Mouse (Mus musculus) intestine, postnatal 0 days (tissue): ENCODE data around the gene Anapc11. TPM values are rescaled to one million over a fixed set of nuclear protein-coding genes. Genes with fewer than 3 reads are reported as not detected.

Experiments
- ATAC-seq: fragments of 200-750 bp; cut with Nextera tagmentation; 2 replicates; pipeline ENCODE4 v1.8.0; 2017; ENCODE audit warnings: mild to moderate bottlenecking, moderate TSS enrichment, moderate library complexity
- H3K27ac ChIP-seq: fragments of 300-500 bp; sonication (generic); 2 replicates; pipeline ENCODE4 v1.5.1; 2014; ENCODE audit warnings: mild to moderate bottlenecking, low read depth, low read length, moderate library complexity
- H3K27me3 ChIP-seq: fragments of 300-500 bp; sonication (generic); replicated peaks from 2 replicates; pipeline ENCODE4 v1.6.1; 2014; ENCODE audit warnings: low read length, mixed read lengths; ENCODE audit not compliant: control insufficient read depth, insufficient read depth
- H3K36me3 ChIP-seq: fragments of 300-500 bp; sonication (generic); 2 replicates; pipeline ENCODE4 v1.6.1; 2014; ENCODE audit warnings: mild to moderate bottlenecking, moderate library complexity; ENCODE audit not compliant: control insufficient read depth, insufficient read depth
- H3K4me1 ChIP-seq: fragments of 300-500 bp; sonication (generic); replicated peaks from 2 replicates; pipeline ENCODE4 v1.6.1; 2014; ENCODE audit warnings: antibody characterized with exemption, low read length, mixed read lengths; ENCODE audit not compliant: control insufficient read depth, insufficient read depth
- H3K4me2 ChIP-seq: fragments of 300-500 bp; sonication (generic); replicated peaks from 2 replicates; pipeline ENCODE4 v1.6.1; 2014; ENCODE audit warnings: low read depth, mild to moderate bottlenecking, moderate library complexity
- H3K4me3 ChIP-seq: fragments of 300-500 bp; sonication (generic); 2 replicates; pipeline ENCODE4 v1.5.1; 2014; ENCODE audit warnings: low read depth, low read length
- H3K9ac ChIP-seq: fragments of 300-500 bp; sonication (generic); 2 replicates; pipeline ENCODE4 v1.6.1; 2014; ENCODE audit warnings: mild to moderate bottlenecking, low read depth, low read length
- H3K9me3 ChIP-seq: fragments of 300-500 bp; sonication (generic); 2 replicates; pipeline ENCODE4 v1.6.1; 2016; ENCODE audit warnings: mixed run types; ENCODE audit not compliant: control insufficient read depth
- CTCF ChIP-seq: sonication (generic); IDR thresholded peaks from 2 replicates; pipeline ENCODE4 v1.5.1; 2016; ENCODE audit warnings: low read depth, mild to moderate bottlenecking, control low read depth, antibody characterized with exemption, moderate library complexity
- WGBS: fragments of 180-500 bp; shearing (Covaris S2); extraction: QIAGEN DNeasy Blood & Tissue Kit; methylation state at CpG from one replicate; pipeline ENCODE4 v1.1.7; 2014; 5-methylcytosine and 5-hydroxymethylcytosine counted together
- polyA plus RNA-seq: library from polyadenylated mRNA; unstranded; fragments of >200 nt; fragmentation: Nextera tagmentation; extraction: Ambion mirVana; gene quantifications from 2 replicates; pipeline ENCODE4 v1.2.1, GENCODE M21; 2015

Gene Anapc11
- polyA plus RNA-seq, 1 experiment from 2014 or later, result 108 TPM

GRCm38 (mm10) chr11:120615167-120615566, 16.9 kb downstream of the Anapc11 start:
- Histone ChIP-seq H3K9ac (peak overlapping the region; percentile 45; the same call in 1 of the 2 replicates), H3K4me3 (no peak overlapping the region), H3K4me2 (peak overlapping the region; percentile 84; the same call in 1 of the 2 replicates), H3K36me3 (peaks cover 67% of the 10 kb centered on the region), H3K27ac (peak overlapping the region; percentile 98), H3K9me3 (no peaks in the 10 kb centered on the region), H3K4me1 (peaks cover 6% of the 10 kb centered on the region; the same call in 1 of the 2 replicates), H3K27me3 (no peaks in the 10 kb centered on the region)
- TF ChIP-seq CTCF, result no peak
- 93% methylated on average over 6 of the region's 6 CpGs for WGBS
- no peak for ATAC-seq

DNA sequence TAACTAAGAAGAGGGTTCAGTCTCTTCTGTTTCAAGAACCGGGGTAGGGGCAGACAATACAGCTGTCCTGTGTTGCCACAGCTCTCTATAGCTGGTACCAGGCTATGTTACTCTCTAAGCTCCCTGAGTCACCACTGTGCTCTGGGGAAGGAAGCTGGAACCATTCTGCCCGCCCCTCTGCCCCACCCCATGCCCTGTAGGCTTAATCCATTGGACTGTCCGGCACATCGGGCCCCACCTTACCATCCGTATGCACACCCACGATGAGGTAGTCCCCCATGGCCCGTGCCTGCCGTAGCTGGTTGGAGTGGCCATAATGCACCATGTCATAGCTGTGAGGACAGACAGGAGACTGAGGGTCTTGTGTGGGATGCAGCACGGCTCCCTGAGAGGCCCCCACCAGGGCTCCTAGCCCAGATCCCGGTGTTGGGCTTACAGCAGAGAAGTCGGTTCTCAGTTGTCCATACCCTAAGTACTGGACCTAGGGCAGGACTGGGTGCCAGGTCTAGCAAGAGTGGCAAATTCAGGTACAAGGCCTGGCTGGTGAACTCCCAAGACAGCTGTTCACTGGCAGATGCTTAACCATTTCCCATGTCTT, 17.5 kb downstream of the Anapc11 start:
- peak overlapping the region; percentile 45 for H3K9ac ChIP-seq
- peaks cover 6% of the 10 kb centered on the region; the same call in 1 of the 2 replicates for H3K4me1 ChIP-seq
- 58% methylated on average over 11 of the region's 11 CpGs for WGBS
- H3K27ac ChIP-seq, result peak overlapping the region; percentile 98
- peak; percentile 25 for ATAC-seq
- peak overlapping the region; percentile 84 for H3K4me2 ChIP-seq
- no peak for TF ChIP-seq CTCF
- H3K9me3 ChIP-seq, result no peaks in the 10 kb centered on the region
- no peaks in the 10 kb centered on the region for H3K27me3 ChIP-seq
- 0 out of 2 replicates have a peak overlapping the region, but pooled peaks have one; percentile 20 for H3K4me3 ChIP-seq
- peaks cover 67% of the 10 kb centered on the region for H3K36me3 ChIP-seq

DNA sequence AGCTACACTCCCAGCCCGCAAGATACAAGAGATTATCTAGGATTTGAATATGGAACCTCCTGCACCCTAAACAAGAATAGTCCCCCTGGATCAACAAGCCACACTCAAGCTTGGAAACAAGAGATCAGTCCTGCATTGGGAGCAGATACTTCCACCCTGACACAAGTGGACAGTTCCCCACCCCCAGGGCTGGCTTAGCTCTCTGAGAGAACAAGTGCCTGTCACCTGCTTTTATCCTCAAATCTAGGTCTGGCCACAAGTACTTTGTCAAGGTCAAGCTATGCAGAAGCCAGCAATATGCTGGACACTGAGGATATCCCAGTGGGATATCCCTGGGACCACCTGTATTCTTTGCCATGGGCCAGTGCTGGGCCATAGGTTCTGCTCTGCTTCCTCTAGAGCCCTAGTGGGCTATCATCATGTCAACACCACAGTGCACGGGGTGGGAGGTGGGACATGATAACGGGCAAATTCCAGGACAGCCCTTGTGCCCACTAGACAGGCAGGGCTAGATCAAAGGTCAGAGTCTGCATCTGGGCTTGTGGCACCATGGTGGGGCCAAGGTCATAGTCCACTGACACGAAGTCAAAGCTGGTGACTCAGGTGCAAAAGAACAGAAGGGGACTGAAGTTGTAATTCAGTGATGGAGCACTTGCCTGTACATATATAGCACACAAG, 18.5 kb downstream of the Anapc11 start:
- Histone ChIP-seq H3K27ac (peak overlapping the region; percentile 98), H3K9ac (peak overlapping the region; percentile 94), H3K4me3 (peak overlapping the region; percentile 84), H3K27me3 (no peaks in the 10 kb centered on the region), H3K9me3 (no peaks in the 10 kb centered on the region), H3K4me2 (peak overlapping the region; percentile 84), H3K36me3 (peaks cover 64% of the 10 kb centered on the region), H3K4me1 (peaks cover 6% of the 10 kb centered on the region; the same call in 1 of the 2 replicates)
- 25% methylated on average over 4 of the region's 4 CpGs for WGBS
- peak; percentile 58 for ATAC-seq
- no peak for TF ChIP-seq CTCF

GRCm38 (mm10) chr11:120617519-120618112, 19.4 kb downstream of the Anapc11 start, which contains the start of gene Pcyt2:
Gene Pcyt2, minus strand, starts transcription at chr11:120617936.
- WGBS, result under 1% methylated on average over 55 of the region's 56 CpGs
- ATAC-seq, result peak; percentile 85
- Histone ChIP-seq H3K36me3 (peaks cover 58% of the 10 kb centered on the region), H3K27ac (peak within 1 kb of the TSS; percentile 98), H3K27me3 (no peaks in the 10 kb centered on the region), H3K4me3 (peak within 1 kb of the TSS; percentile 84), H3K9ac (peak within 1 kb of the TSS; percentile 94), H3K4me2 (peak within 1 kb of the TSS; percentile 84), H3K4me1 (peaks cover 6% of the 10 kb centered on the region; the same call in 1 of the 2 replicates), H3K9me3 (no peaks in the 10 kb centered on the region)
- TF ChIP-seq CTCF, result no peak

DNA sequence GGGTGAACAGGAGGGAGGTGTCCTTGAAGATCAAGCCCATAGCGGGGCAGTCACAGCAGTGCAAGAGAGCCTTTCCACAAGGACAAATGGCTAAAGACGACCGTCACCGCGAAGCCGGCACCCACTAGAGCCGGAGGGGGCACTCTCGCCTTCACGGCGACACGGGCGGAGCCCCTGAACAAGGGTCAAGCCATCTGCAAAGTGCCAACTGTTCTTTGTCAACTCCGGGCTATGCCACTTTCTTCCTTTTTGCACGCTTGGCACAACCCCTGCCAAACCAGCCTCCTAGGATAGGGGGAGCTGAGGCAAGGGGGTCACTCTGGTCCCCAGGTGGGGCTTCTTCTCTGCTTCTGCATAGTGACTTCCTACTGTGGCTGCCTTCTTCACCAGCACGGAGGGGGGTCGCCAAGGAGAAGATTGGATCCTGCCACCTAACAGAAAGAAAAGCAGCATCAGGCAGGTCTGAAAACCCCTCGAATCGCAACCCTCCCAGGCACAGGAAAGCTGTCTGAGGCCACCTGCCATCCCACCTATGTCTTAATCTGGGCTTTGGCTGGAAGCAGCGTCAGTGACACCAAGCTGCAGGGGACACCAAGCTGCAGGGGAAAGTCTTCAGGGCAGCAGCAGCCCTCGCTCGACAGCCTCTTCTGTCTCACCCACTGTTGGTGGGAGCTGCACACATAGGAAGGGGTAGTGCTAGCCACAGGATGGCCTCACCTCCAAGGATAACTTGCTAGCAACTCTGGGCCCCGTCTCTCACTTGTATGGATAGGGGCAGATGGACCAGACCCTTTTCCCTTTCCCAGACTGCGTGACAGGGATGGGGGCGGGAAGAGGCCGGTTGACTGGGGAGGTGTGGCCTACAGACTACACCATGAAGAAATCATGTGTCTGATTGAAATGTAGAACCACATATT, 20.7 kb downstream of the Anapc11 start:
- peaks cover 55% of the 10 kb centered on the region for H3K36me3 ChIP-seq

More for the DNA sequence above, 20.7 kb downstream of the Anapc11 start:
- 85% methylated on average over 25 of the region's 25 CpGs for WGBS
- 0 out of 2 replicates have a peak overlapping the region, but pooled peaks have one; percentile 98 for H3K27ac ChIP-seq
- 0 out of 2 replicates have a peak overlapping the region, but pooled peaks have one; percentile 84 for H3K4me2 ChIP-seq
- no peak overlapping the region for H3K4me3 ChIP-seq
- no peak overlapping the region for H3K9ac ChIP-seq
- no peaks in the 10 kb centered on the region for H3K9me3 ChIP-seq
- no peak for TF ChIP-seq CTCF
- peaks cover 10% of the 10 kb centered on the region; the same call in 1 of the 2 replicates for H3K4me1 ChIP-seq
- no peaks in the 10 kb centered on the region for H3K27me3 ChIP-seq
- ATAC-seq, result no peak
